In the genomic region with DNA sequence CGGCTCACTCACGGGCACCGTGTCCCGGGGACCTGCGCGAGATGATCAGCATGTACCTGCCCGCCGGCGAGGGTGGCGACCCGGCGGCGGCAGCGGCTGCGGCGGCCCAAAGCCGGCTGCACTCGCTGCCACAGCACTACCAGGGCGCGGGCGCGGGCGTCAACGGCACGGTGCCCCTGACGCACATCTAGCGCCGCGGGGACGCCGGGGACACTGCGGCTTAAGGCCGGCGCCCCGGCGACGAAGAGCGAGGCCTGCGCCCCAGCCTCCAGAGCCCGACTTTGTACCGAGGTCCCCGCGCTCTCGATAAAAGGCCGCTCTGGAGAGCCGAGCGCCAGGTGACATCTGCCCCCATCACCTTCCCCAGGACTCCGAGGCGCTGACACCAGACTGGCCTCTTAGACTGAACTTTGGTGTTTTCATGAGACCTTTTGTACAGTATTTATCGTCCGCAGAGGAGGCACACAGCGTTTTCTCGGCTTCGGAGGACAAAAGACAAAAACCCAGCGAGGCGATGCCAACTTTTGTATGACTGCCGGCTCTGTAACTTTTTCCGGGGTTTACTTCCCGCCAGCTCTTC, we compare ENCODE assay signal across 8 mouse cellular contexts. TPM values are rescaled to one million over a fixed set of nuclear protein-coding genes. Genes with fewer than 3 reads are reported as not detected.
DNase-seq lines count a peak whose midpoint lies in the region; ATAC-seq and TF ChIP-seq lines count a peak whose summit lies in the region.

No protein-coding gene starts in this region.

- H3K27ac ChIP-seq in left cerebral cortex, adult 2 months = peak overlapping the region; percentile 9; the same call in 1 of the 2 replicates
- H3K27ac ChIP-seq in embryonic facial prominence, embryonic 13.5 days = no peak overlapping the region
- H3K27ac ChIP-seq in hindbrain, postnatal 0 days = peak overlapping the region; percentile 80
- H3K27ac ChIP-seq in neural tube, embryonic 12.5 days = peak overlapping the region; percentile 50; the same call in 1 of the 2 replicates

- ATAC-seq in embryonic facial prominence, embryonic 13.5 days (ENCODE audit: insufficient number of reproducible peaks, insufficient read depth, low FRiP score, low TSS enrichment, low read depth) = no peak
- ATAC-seq in hindbrain, postnatal 0 days = no peak
- no peak for ATAC-seq in neural tube, embryonic 12.5 days (ENCODE audit: low FRiP score, low read depth)
- ATAC-seq in inflammation-experienced regulatory T-cells, adult 6 months = no peak

- intact Hi-C loops in left cerebral cortex, adult 2 months (cut with DNase I) = no loop called here
- intact Hi-C loops in left cerebral cortex, postnatal 4 days (cut with DNase I) = no loop called here

- no peak for DNase-seq in left cerebral cortex, adult 2 months (ENCODE audit: extremely low spot score in 1 of 2, low spot score in 2 of 2)
- no peak for DNase-seq in left cerebral cortex, postnatal 4 days
- DNase-seq in hindbrain, postnatal 0 days (ENCODE audit: low spot score) = peak; percentile 11
- DNase-seq in cerebellum, adult 8-10 months = no peak
- DNase-seq in thymus, postnatal 25 days = no peak

- TF ChIP-seq CTCF in left cerebral cortex, adult 2 months (IDR thresholded peaks at IDR 0.05) = no peak
- no peak for TF ChIP-seq CTCF in hindbrain, postnatal 0 days (IDR thresholded peaks at IDR 0.05; ENCODE audit: low read depth)

- peak overlapping the region; percentile 33 for H3K4me3 ChIP-seq in left cerebral cortex, adult 2 months
- H3K4me3 ChIP-seq in embryonic facial prominence, embryonic 13.5 days = peak overlapping the region; percentile 34
- peak overlapping the region; percentile 47 for H3K4me3 ChIP-seq in hindbrain, postnatal 0 days (ENCODE audit: low read length)
- H3K4me3 ChIP-seq in neural tube, embryonic 12.5 days = peak overlapping the region; percentile 57

- no peaks in the 10 kb centered on the region for H3K36me3 ChIP-seq in embryonic facial prominence, embryonic 13.5 days
- no peaks in the 10 kb centered on the region for H3K36me3 ChIP-seq in hindbrain, postnatal 0 days (ENCODE audit: insufficient read depth, low read length)
- no peaks in the 10 kb centered on the region for H3K36me3 ChIP-seq in neural tube, embryonic 12.5 days

- no peaks in the 10 kb centered on the region for H3K9me3 ChIP-seq in embryonic facial prominence, embryonic 13.5 days
- no peaks in the 10 kb centered on the region for H3K9me3 ChIP-seq in hindbrain, postnatal 0 days (ENCODE audit: low read length)
- H3K9me3 ChIP-seq in neural tube, embryonic 12.5 days = no peaks in the 10 kb centered on the region

- under 1% methylated on average over 59 of the region's 59 CpGs for WGBS in embryonic facial prominence, embryonic 13.5 days
- 3% methylated on average over 57 of the region's 59 CpGs for WGBS in hindbrain, postnatal 0 days
- WGBS in neural tube, embryonic 12.5 days = under 1% methylated on average over 59 of the region's 59 CpGs

- peaks cover 98% of the 10 kb centered on the region for H3K27me3 ChIP-seq in embryonic facial prominence, embryonic 13.5 days
- peaks cover 60% of the 10 kb centered on the region for H3K27me3 ChIP-seq in hindbrain, postnatal 0 days (ENCODE audit: insufficient read depth, low read length)
- peaks cover 66% of the 10 kb centered on the region for H3K27me3 ChIP-seq in neural tube, embryonic 12.5 days (replicated peaks)

- H3K4me2 ChIP-seq in embryonic facial prominence, embryonic 13.5 days = peak overlapping the region; percentile 50
- H3K4me2 ChIP-seq in hindbrain, postnatal 0 days (ENCODE audit: low read depth, low read length) = peak overlapping the region; percentile 51
- peak overlapping the region; percentile 65 for H3K4me2 ChIP-seq in neural tube, embryonic 12.5 days (replicated peaks)

- no peak overlapping the region for H3K9ac ChIP-seq in embryonic facial prominence, embryonic 13.5 days
- H3K9ac ChIP-seq in hindbrain, postnatal 0 days (replicated peaks; ENCODE audit: low read length) = peak overlapping the region; percentile 65
- H3K9ac ChIP-seq in neural tube, embryonic 12.5 days = peak overlapping the region; percentile 81

- H3K4me1 ChIP-seq in embryonic facial prominence, embryonic 13.5 days = peaks cover 31% of the 10 kb centered on the region
- H3K4me1 ChIP-seq in hindbrain, postnatal 0 days (ENCODE audit: insufficient read depth, low read length) = no peaks in the 10 kb centered on the region
- peaks cover 44% of the 10 kb centered on the region for H3K4me1 ChIP-seq in neural tube, embryonic 12.5 days

RNA-seq across cellular contexts. Expression of gene Sox1, which starts 2.3 kb away (rescaled TPM):
- 10 to 100 TPM in 1 of 2 experiments, 1 to 10 TPM in 1; 9.5 to 11.6 TPM for total RNA-seq in left cerebral cortex, adult 2 months (2021)
- 10 to 100 TPM; 15.0 to 20.7 TPM for total RNA-seq in left cerebral cortex, postnatal 4 days (2021)
- polyA plus RNA-seq in embryonic facial prominence, embryonic 13.5 days (2015; fragmentation: Nextera tagmentation; extraction: Ambion mirVana) = not detected in 2 replicates
- total RNA-seq in hindbrain, postnatal 0 days (2014; rRNA removed) = 23.1 and 25.1 TPM in 2 replicates
- polyA plus RNA-seq in hindbrain, postnatal 0 days (2015; fragmentation: Nextera tagmentation; extraction: Ambion mirVana) = 2.5 and 2.7 TPM in 2 replicates
- 1.9 and 2.0 TPM in 2 replicates for polyA plus RNA-seq in neural tube, embryonic 12.5 days (2016; fragmentation: Nextera tagmentation; extraction: Ambion mirVana)
- not detected for polyA plus RNA-seq in inflammation-experienced regulatory T-cells, adult 6 months (2017; shearing (Covaris generic))
